Mouse (Mus musculus): ENCODE measurements around the gene Map2k2.
A peak's percentile ranks its signal among the peaks of the same experiment; 100 is the strongest.

Gene Map2k2

GRCm38 (mm10) chr10:81177491-81177925, 71.8 kb downstream of the Map2k2 start:
- DNase-seq = peak; percentile 61

- no peak for DNase-seq
These were observed 72.4 kb downstream of the Map2k2 start for GRCm38 (mm10) chr10:81177958-81178712.

GRCm38 (mm10) chr10:81178927-81179326, 73.2 kb downstream of the Map2k2 start:
- DNase-seq = no peak

- DNase-seq = no peak
These were observed 74.0 kb downstream of the Map2k2 start for GRCm38 (mm10) chr10:81179451-81180342.

GRCm38 (mm10) chr10:81180946-81181345, 75.2 kb downstream of the Map2k2 start:
- no peak for DNase-seq

- DNase-seq = peak; percentile 26
These were observed 76.1 kb downstream of the Map2k2 start for GRCm38 (mm10) chr10:81181860-81182259.

- peak; percentile 98 for DNase-seq
These were observed 76.9 kb downstream of the Map2k2 start, which contains the start of gene Dapk3 for GRCm38 (mm10) chr10:81182336-81183333. Gene Dapk3, plus strand, starts transcription at chr10:81183005.
